Mouse (Mus musculus): ENCODE data around the gene Ceacam15. TPM values are rescaled to one million over a fixed set of nuclear protein-coding genes. Genes with fewer than 3 reads are reported as not detected.
"Not testable (repeated sequence)": the region's sequence is repeated elsewhere in the genome, so short reads cannot be mapped to it uniquely, and the experiment has no call there.

Ceacam15 gene
- total and polyA plus RNA-seq, 2 experiments from 2014 or later: not detected

DNA sequence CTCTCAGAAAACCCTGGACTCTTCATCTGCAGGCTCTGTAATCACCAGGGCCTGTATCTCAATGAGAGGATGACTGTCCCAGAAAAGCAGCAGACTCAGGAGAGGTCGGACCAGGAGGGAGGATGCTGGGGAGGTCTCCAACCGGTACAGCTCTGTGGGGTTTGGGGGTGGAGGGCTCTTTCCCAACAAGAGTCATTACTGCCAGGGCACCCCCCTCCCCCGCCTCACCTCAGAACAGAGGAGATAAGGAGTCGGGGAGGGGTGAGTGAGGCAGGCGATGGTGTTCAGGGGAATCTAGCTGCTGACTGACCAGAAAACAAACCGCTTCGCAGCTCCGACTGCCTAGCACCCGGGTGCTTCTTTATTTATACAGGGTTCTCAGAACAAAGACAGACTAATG, 32.7 kb upstream of the Ceacam15 start:
- Histone ChIP-seq H3K27me3 (ENCODE audit: insufficient read depth, low read length) (no peaks in the 10 kb centered on the region), H3K9me3 (ENCODE audit: low read length) (no peaks in the 10 kb centered on the region), H3K36me3 (ENCODE audit: insufficient read depth, low read length) (no peaks in the 10 kb centered on the region), H3K4me1 (ENCODE audit: insufficient read depth, low read length) (no peaks in the 10 kb centered on the region), H3K9ac (replicated peaks; ENCODE audit: low read length, poor library complexity, severe bottlenecking) (no peak overlapping the region), H3K4me2 (ENCODE audit: low read depth, low read length, poor library complexity, severe bottlenecking) (no peak overlapping the region), H3K4me3 (ENCODE audit: low read depth, low read length) (no peak overlapping the region), H3K27ac (ENCODE audit: low read depth, low read length) (no peak overlapping the region)
- no peak for DNase-seq (ENCODE audit: low spot score)
- WGBS: 31% methylated on average over 9 of the region's 9 CpGs
- TF ChIP-seq CTCF (IDR thresholded peaks at IDR 0.05): no peak
- no peak for ATAC-seq (ENCODE audit: low FRiP score)

DNA sequence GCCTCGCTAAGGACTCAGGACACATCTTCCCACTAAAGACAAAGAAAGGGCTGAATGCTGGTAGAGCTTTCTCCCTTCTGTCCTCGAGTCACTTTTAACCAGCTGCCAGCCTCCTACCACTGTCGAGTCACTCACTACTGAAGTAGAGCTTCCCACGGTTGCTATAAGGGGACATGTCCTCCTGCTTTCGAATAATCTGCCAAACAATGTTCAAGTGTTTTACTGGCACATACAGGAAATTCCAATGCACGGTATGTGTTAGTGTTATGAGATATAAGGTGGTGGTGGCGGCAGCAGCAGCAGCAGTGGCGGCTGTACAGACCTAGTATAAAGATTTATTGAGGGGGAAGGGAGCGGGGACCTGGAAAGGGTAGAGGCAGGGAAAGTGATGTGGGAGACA, 30.9 kb upstream of the Ceacam15 start:
- Histone ChIP-seq H3K4me3 (ENCODE audit: low read depth, low read length) (no peak overlapping the region), H3K9me3 (ENCODE audit: low read length) (no peaks in the 10 kb centered on the region), H3K27me3 (ENCODE audit: insufficient read depth, low read length) (no peaks in the 10 kb centered on the region), H3K36me3 (ENCODE audit: insufficient read depth, low read length) (no peaks in the 10 kb centered on the region), H3K27ac (ENCODE audit: low read depth, low read length) (no peak overlapping the region), H3K9ac (replicated peaks; ENCODE audit: low read length, poor library complexity, severe bottlenecking) (no peak overlapping the region), H3K4me1 (ENCODE audit: insufficient read depth, low read length) (no peaks in the 10 kb centered on the region), H3K4me2 (ENCODE audit: low read depth, low read length, poor library complexity, severe bottlenecking) (no peak overlapping the region)
- no peak for ATAC-seq (ENCODE audit: low FRiP score)
- 69% methylated on average over 9 of the region's 9 CpGs for WGBS
- no peak for DNase-seq (ENCODE audit: low spot score)
- TF ChIP-seq CTCF (IDR thresholded peaks at IDR 0.05): no peak

DNA sequence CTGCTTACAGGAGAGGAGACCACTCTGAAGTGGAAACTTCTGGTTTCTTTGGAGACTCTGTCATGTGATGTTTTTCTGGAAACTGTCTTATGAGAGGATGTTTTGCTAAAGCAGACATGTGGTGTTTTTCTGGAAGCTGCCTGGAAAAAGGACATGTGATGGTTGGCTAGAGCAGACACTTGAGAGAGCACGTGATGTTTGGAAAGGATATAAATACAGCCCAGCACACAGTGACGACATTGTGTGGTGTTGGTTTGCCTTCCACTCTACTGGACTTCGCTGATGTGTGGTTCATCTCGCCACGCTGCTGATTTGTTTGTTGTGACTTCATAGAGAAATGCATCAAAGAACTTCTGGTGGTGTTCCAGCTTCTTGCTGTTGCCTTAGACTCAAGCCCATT, 25.1 kb upstream of the Ceacam15 start:
- Histone ChIP-seq H3K36me3 (ENCODE audit: insufficient read depth, low read length) (no peaks in the 10 kb centered on the region), H3K4me2 (ENCODE audit: low read depth, low read length, poor library complexity, severe bottlenecking) (no peak overlapping the region), H3K9ac (replicated peaks; ENCODE audit: low read length, poor library complexity, severe bottlenecking) (no peak overlapping the region), H3K4me3 (ENCODE audit: low read depth, low read length) (no peak overlapping the region), H3K9me3 (ENCODE audit: low read length) (no peaks in the 10 kb centered on the region), H3K27me3 (ENCODE audit: insufficient read depth, low read length) (no peaks in the 10 kb centered on the region), H3K27ac (ENCODE audit: low read depth, low read length) (no peak overlapping the region), H3K4me1 (ENCODE audit: insufficient read depth, low read length) (no peaks in the 10 kb centered on the region)
- DNase-seq (ENCODE audit: low spot score): no peak
- 76% methylated on average over 5 of the region's 5 CpGs for WGBS
- no peak for TF ChIP-seq CTCF (IDR thresholded peaks at IDR 0.05)
- ATAC-seq (ENCODE audit: low FRiP score): no peak

DNA sequence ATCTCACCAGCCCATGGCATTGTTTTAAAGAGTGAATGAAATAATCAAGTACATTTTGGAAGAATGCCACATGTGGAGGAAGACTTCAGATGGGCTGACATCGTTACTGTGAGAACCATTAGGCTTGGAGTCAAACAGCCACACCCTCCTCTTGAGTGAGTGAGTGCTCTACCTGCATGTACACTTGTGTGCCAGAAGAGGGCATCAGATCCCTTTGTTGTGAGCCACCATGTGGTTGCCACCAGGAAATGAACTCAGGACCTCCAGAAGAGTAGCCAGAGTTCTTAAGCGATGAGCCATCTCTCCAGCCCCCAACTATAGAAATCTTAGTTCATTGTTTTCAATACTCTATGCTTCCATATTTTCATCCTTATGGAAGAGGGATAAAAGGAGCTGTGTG, 23.5 kb upstream of the Ceacam15 start:
- Histone ChIP-seq H3K9ac (replicated peaks; ENCODE audit: low read length, poor library complexity, severe bottlenecking) (no peak overlapping the region), H3K27me3 (ENCODE audit: insufficient read depth, low read length) (no peaks in the 10 kb centered on the region), H3K9me3 (ENCODE audit: low read length) (no peaks in the 10 kb centered on the region), H3K4me2 (ENCODE audit: low read depth, low read length, poor library complexity, severe bottlenecking) (no peak overlapping the region), H3K4me3 (ENCODE audit: low read depth, low read length) (no peak overlapping the region), H3K4me1 (ENCODE audit: insufficient read depth, low read length) (no peaks in the 10 kb centered on the region), H3K27ac (ENCODE audit: low read depth, low read length) (no peak overlapping the region), H3K36me3 (ENCODE audit: insufficient read depth, low read length) (no peaks in the 10 kb centered on the region)
- WGBS: 57% methylated on average over 2 of the region's 2 CpGs
- peak; percentile 45 for TF ChIP-seq CTCF (IDR thresholded peaks at IDR 0.05)
- no peak for DNase-seq (ENCODE audit: low spot score)
- ATAC-seq (ENCODE audit: low FRiP score): no peak

DNA sequence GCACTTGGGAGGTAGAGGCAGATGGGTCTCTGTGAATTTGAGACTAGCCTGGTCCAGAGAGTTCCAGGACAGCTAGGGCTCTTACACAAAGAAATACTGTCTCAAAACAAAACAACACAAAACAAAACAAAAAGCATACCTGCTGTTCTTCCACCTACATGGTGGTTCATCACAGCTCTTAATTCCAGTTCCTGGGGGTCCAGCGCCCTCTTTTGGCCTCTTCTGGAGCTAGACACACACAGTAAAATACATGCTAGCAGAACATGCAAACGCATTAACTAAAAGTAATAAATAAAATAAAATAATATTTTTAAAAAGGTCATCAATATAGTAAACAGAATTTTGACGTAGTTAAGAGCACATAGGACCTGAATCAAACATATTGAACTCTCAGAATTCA, 19.5 kb upstream of the Ceacam15 start:
- 33% methylated on average over 3 of the region's 3 CpGs for WGBS

DNA sequence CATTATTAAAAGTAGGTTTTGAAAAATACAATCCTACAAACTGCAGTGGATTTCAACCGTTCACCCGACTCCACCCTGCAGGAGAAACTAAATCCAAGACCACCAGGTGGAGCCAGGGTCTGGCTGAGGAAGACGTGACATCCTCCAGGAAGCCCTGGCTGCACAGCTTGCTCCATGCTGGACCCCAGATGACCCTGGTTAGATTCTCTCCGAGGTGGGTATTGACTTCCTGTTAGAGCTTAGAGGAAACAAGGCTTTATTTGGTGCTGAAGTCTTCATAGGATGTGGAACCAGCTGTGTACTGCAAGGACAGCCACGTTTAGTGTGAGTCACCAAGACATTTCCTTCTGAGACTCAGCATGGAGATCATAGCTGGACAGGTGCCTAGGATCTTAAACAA, 13.7 kb upstream of the Ceacam15 start:
- no peak overlapping the region for H3K4me3 ChIP-seq (ENCODE audit: low read depth, low read length)
- no peaks in the 10 kb centered on the region for H3K4me1 ChIP-seq (ENCODE audit: insufficient read depth, low read length)
- no peaks in the 10 kb centered on the region for H3K36me3 ChIP-seq (ENCODE audit: insufficient read depth, low read length)
- no peak for DNase-seq (ENCODE audit: low spot score)
- no peak for ATAC-seq (ENCODE audit: low FRiP score)
- H3K4me2 ChIP-seq (ENCODE audit: low read depth, low read length, poor library complexity, severe bottlenecking): no peak overlapping the region
- no peak overlapping the region for H3K27ac ChIP-seq (ENCODE audit: low read depth, low read length)
- TF ChIP-seq CTCF (IDR thresholded peaks at IDR 0.05): 0 out of 2 replicates have a peak, but pooled peaks have one; percentile 5
- WGBS: 74% methylated on average over 5 of the region's 5 CpGs
- no peak overlapping the region for H3K9ac ChIP-seq (replicated peaks; ENCODE audit: low read length, poor library complexity, severe bottlenecking)
- no peaks in the 10 kb centered on the region for H3K27me3 ChIP-seq (ENCODE audit: insufficient read depth, low read length)
- H3K9me3 ChIP-seq (ENCODE audit: low read length): no peaks in the 10 kb centered on the region

More for the DNA sequence above, 19.5 kb upstream of the Ceacam15 start:
- Histone ChIP-seq H3K27ac (ENCODE audit: low read depth, low read length) (no peak overlapping the region), H3K36me3 (ENCODE audit: insufficient read depth, low read length) (no peaks in the 10 kb centered on the region), H3K9me3 (ENCODE audit: low read length) (no peaks in the 10 kb centered on the region), H3K4me2 (ENCODE audit: low read depth, low read length, poor library complexity, severe bottlenecking) (no peak overlapping the region), H3K9ac (replicated peaks; ENCODE audit: low read length, poor library complexity, severe bottlenecking) (no peak overlapping the region), H3K4me1 (ENCODE audit: insufficient read depth, low read length) (no peaks in the 10 kb centered on the region), H3K27me3 (ENCODE audit: insufficient read depth, low read length) (no peaks in the 10 kb centered on the region), H3K4me3 (ENCODE audit: low read depth, low read length) (no peak overlapping the region)
- TF ChIP-seq CTCF (IDR thresholded peaks at IDR 0.05): peak; percentile 64
- ATAC-seq (ENCODE audit: low FRiP score) (no peak), DNase-seq (ENCODE audit: low spot score) (peak; percentile 41)

DNA sequence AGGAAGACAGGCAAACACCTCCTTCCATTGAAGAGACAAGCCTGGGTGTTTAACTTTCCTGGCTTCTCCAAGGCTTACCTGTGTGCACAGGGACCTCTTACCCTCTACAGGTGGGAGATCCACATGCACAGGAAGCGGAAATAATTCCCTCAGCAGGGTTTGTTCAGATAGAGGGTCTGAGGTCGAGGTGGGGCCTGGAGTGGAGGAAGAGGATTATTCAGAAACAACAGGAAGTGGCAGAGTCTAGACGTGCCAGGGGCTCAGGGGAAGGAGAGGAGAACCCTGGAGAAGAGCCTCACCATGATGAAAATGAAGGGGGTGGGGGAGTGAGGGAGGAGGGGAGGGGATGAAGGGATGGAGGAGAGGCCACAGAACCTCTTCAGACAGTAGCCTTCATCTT, 4.7 kb upstream of the Ceacam15 start:
- not testable (repeated sequence) for H3K27ac ChIP-seq (ENCODE audit: low read depth, low read length); DNase-seq (ENCODE audit: low spot score); H3K4me3 ChIP-seq (ENCODE audit: low read depth, low read length); H3K4me1 ChIP-seq (ENCODE audit: insufficient read depth, low read length); H3K4me2 ChIP-seq (ENCODE audit: low read depth, low read length, poor library complexity, severe bottlenecking); ATAC-seq (ENCODE audit: low FRiP score); H3K36me3 ChIP-seq (ENCODE audit: insufficient read depth, low read length); H3K9ac ChIP-seq (replicated peaks; ENCODE audit: low read length, poor library complexity, severe bottlenecking); H3K9me3 ChIP-seq (ENCODE audit: low read length); H3K27me3 ChIP-seq (ENCODE audit: insufficient read depth, low read length)
- 58% methylated on average over 3 of the region's 3 CpGs for WGBS

DNA sequence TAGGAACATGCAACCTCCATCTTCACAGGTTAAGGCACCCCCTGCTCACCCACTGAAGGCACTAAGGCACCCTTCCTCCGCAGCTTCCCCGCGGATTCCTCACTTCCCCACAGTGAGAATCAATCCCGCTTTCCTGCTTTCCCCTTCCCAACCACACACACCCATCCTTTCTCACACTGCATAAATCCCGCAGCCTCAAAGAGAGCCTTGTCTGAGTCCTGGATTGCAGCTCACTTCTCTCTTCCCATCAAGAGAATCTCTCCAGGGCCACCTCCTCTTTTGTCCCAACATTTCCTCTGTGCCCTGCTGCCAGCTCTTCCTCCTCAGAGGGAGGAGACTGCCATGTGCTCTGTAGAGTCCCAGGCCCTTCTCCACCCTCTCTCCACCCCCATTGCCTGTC, 806 bp downstream of the Ceacam15 start:
- H3K27ac ChIP-seq (ENCODE audit: low read depth, low read length); H3K27me3 ChIP-seq (ENCODE audit: insufficient read depth, low read length); DNase-seq (ENCODE audit: low spot score); H3K9ac ChIP-seq (replicated peaks; ENCODE audit: low read length, poor library complexity, severe bottlenecking); H3K4me1 ChIP-seq (ENCODE audit: insufficient read depth, low read length); ATAC-seq (ENCODE audit: low FRiP score); H3K4me2 ChIP-seq (ENCODE audit: low read depth, low read length, poor library complexity, severe bottlenecking); H3K4me3 ChIP-seq (ENCODE audit: low read depth, low read length); H3K9me3 ChIP-seq (ENCODE audit: low read length); H3K36me3 ChIP-seq (ENCODE audit: insufficient read depth, low read length): not testable (repeated sequence)
- 39% methylated on average over 5 of the region's 5 CpGs for WGBS
